Mouse (Mus musculus) CH12.LX (cell line): Measurements from ENCODE around the gene Lrrc74b. TPM values are rescaled to one million over a fixed set of nuclear protein-coding genes. Genes with fewer than 3 reads are reported as not detected.
A peak's percentile ranks its signal among the peaks of the same experiment; 100 is the strongest.

ENCODE experiments used
- DNase-seq: peaks from one replicate; pipeline ENCODE4 v3.0.0-alpha.2; 2013; ENCODE audit errors: extremely low read depth
- H3K27ac ChIP-seq: 2 replicates; pipeline ENCODE4 v1.5.1; 2012; ENCODE audit warnings: low read depth, mild to moderate bottlenecking, control low read depth, moderate library complexity; ENCODE audit not compliant: insufficient read depth
- H3K27me3 ChIP-seq: replicated peaks from 2 replicates; pipeline ENCODE3; 2012; ENCODE audit warnings: inconsistent platforms
- H3K36me3 ChIP-seq, 2 experiments: replicated peaks in 1 of 2; 2 replicates each; pipeline versions ENCODE3 to v1.6.1; 2012; ENCODE audit warnings: inconsistent platforms in 1 of 2, low read length in 1 of 2, mild to moderate bottlenecking in 1 of 2, mixed read lengths in 1 of 2, moderate library complexity in 1 of 2; ENCODE audit not compliant: control insufficient read depth in 1 of 2, insufficient read depth in 1 of 2
- H3K4me1 ChIP-seq, 2 experiments: 2 replicates each; pipeline ENCODE4 v1.6.1; 2012; ENCODE audit warnings: inconsistent platforms in 1 of 2, moderate library complexity in 1 of 2; ENCODE audit not compliant: insufficient read depth in 2 of 2, control insufficient read depth in 1 of 2
- H3K4me2 ChIP-seq: 2 replicates; pipeline ENCODE4 v1.6.1; 2012; ENCODE audit warnings: low read depth, mild to moderate bottlenecking, control low read depth; ENCODE audit not compliant: poor library complexity, insufficient read depth, severe bottlenecking
- H3K4me3 ChIP-seq, 3 experiments: fragments of 150-350 bp in 1 of 3; sonication (generic) in 1 of 3; replicated peaks in 1 of 3; 2 replicates each; pipeline versions ENCODE3 to v1.5.1; 2011 to 2012; ENCODE audit warnings: low read depth in 2 of 3, low read length in 2 of 3, mild to moderate bottlenecking in 2 of 3, moderate library complexity in 2 of 3, control low read depth in 1 of 3, improper control_type of control experiment in 1 of 3, inconsistent platforms in 1 of 3, mixed read lengths in 1 of 3; ENCODE audit not compliant: poor library complexity in 1 of 3
- H3K79me2 ChIP-seq: replicated peaks from 2 replicates; pipeline ENCODE4 v1.6.1; 2012; ENCODE audit warnings: mild to moderate bottlenecking, moderate library complexity; ENCODE audit not compliant: control insufficient read depth, poor library complexity, insufficient read depth, severe bottlenecking; ENCODE audit errors: extremely low read depth
- H3K9ac ChIP-seq: 2 replicates; pipeline ENCODE4 v1.6.1; 2012; ENCODE audit warnings: low read depth, mild to moderate bottlenecking, control low read depth, moderate library complexity; ENCODE audit not compliant: insufficient read depth
- H3K9me3 ChIP-seq: replicated peaks from 2 replicates; pipeline ENCODE3; 2012; ENCODE audit warnings: low read length, inconsistent platforms, mixed read lengths
- CHD1 ChIP-seq: IDR thresholded peaks from 2 replicates; pipeline ENCODE4 v1.6.1; 2012; ENCODE audit warnings: low read depth, low read length, improper control_type of control experiment, inconsistent platforms
- CHD2 ChIP-seq: IDR thresholded peaks from 2 replicates; pipeline ENCODE4 v1.6.1; 2011; ENCODE audit warnings: low read length, improper control_type of control experiment
- CTCF ChIP-seq, 2 experiments: IDR thresholded peaks in 1 of 2; conservative IDR thresholded peaks in 1 of 2; 2 replicates each; pipeline ENCODE4 v1.5.1; 2011 to 2012; ENCODE audit warnings: low read depth in 2 of 2, low read length in 2 of 2, improper control_type of control experiment in 1 of 2, inconsistent platforms in 1 of 2, mild to moderate bottlenecking in 1 of 2, moderate library complexity in 1 of 2
- E2F4 ChIP-seq: IDR thresholded peaks from 2 replicates; pipeline ENCODE4 v1.6.1; 2011; ENCODE audit warnings: low read depth, low read length, improper control_type of control experiment; ENCODE audit not compliant: insufficient replicate concordance
- EP300 ChIP-seq: IDR thresholded peaks from 2 replicates; pipeline ENCODE4 v1.6.1; 2011; ENCODE audit warnings: low read length, improper control_type of control experiment
- ETS1 ChIP-seq: conservative IDR thresholded peaks from 2 replicates; pipeline ENCODE4 v1.6.1; 2012; ENCODE audit warnings: low read depth, mild to moderate bottlenecking, inconsistent platforms, low read length, improper control_type of control experiment, moderate library complexity
- IRF4 ChIP-seq: IDR thresholded peaks from 2 replicates; pipeline ENCODE4 v1.6.1; 2014; ENCODE audit warnings: low read depth, mild to moderate bottlenecking, inconsistent platforms, low read length, improper control_type of control experiment
- JUN ChIP-seq: IDR thresholded peaks from 2 replicates; pipeline ENCODE4 v1.6.1; 2011; ENCODE audit warnings: low read depth, mild to moderate bottlenecking, low read length, improper control_type of control experiment, moderate library complexity; ENCODE audit not compliant: insufficient read depth
- JUND ChIP-seq: conservative IDR thresholded peaks from 2 replicates; pipeline ENCODE4 v1.6.1; 2011; ENCODE audit warnings: low read depth, low read length, improper control_type of control experiment
- KAT2A ChIP-seq: IDR thresholded peaks from 2 replicates; pipeline ENCODE4 v1.6.1; 2012; ENCODE audit warnings: low read length, improper control_type of control experiment, inconsistent platforms; ENCODE audit not compliant: insufficient replicate concordance
- MAX ChIP-seq: IDR thresholded peaks from 2 replicates; pipeline ENCODE4 v1.6.1; 2011; ENCODE audit warnings: low read length, improper control_type of control experiment
- MEF2A ChIP-seq: IDR thresholded peaks from 2 replicates; pipeline ENCODE4 v1.6.1; 2014; ENCODE audit warnings: low read depth, mild to moderate bottlenecking, inconsistent platforms, low read length, improper control_type of control experiment, borderline replicate concordance
- MYC ChIP-seq: IDR thresholded peaks from 2 replicates; pipeline ENCODE4 v1.6.1; 2011; ENCODE audit warnings: low read depth, mild to moderate bottlenecking, improper control_type of control experiment, low read length
- NELFE ChIP-seq: IDR thresholded peaks from 2 replicates; pipeline ENCODE4 v1.6.1; 2011; ENCODE audit warnings: low read depth, low read length, improper control_type of control experiment
- PAX5 ChIP-seq: IDR thresholded peaks from 2 replicates; pipeline ENCODE4 v1.6.1; 2012; ENCODE audit warnings: low read length, inconsistent platforms, mixed read lengths
- POLR2AphosphoS2 ChIP-seq: IDR thresholded peaks from 2 replicates; pipeline ENCODE4 v1.6.1; 2011; ENCODE audit warnings: low read depth, low read length, improper control_type of control experiment
- RAD21 ChIP-seq: IDR thresholded peaks from 2 replicates; pipeline ENCODE4 v1.6.1; 2011; ENCODE audit warnings: low read depth, mild to moderate bottlenecking, low read length, improper control_type of control experiment, moderate library complexity
- RCOR1 ChIP-seq: conservative IDR thresholded peaks from 2 replicates; pipeline ENCODE4 v1.6.1; 2012; ENCODE audit warnings: low read depth, mild to moderate bottlenecking, inconsistent platforms, low read length, improper control_type of control experiment
- SIN3A ChIP-seq: IDR thresholded peaks from 2 replicates; pipeline ENCODE4 v1.6.1; 2012; ENCODE audit warnings: low read length, improper control_type of control experiment, inconsistent platforms
- SMC3 ChIP-seq: IDR thresholded peaks from 2 replicates; pipeline ENCODE4 v1.6.1; 2011; ENCODE audit warnings: low read depth, low read length, improper control_type of control experiment
- TBP ChIP-seq: conservative IDR thresholded peaks from 2 replicates; pipeline ENCODE4 v1.6.1; 2011; ENCODE audit warnings: low read depth, low read length, improper control_type of control experiment
- TCF12 ChIP-seq: IDR thresholded peaks from 2 replicates; pipeline ENCODE4 v1.6.1; 2014; ENCODE audit warnings: low read depth, mild to moderate bottlenecking, inconsistent platforms, low read length, improper control_type of control experiment
- UBTF ChIP-seq: IDR thresholded peaks from 2 replicates; pipeline ENCODE4 v1.6.1; 2012; ENCODE audit warnings: low read depth, mild to moderate bottlenecking, inconsistent platforms, low read length, improper control_type of control experiment, moderate library complexity
- ZMIZ1 ChIP-seq: IDR thresholded peaks from 2 replicates; pipeline ENCODE4 v1.6.1; 2012; ENCODE audit warnings: low read depth, mild to moderate bottlenecking, inconsistent platforms, low read length, improper control_type of control experiment
- dilution Hi-C: fragments of 300-500 bp; cut with MboI; formaldehyde crosslinking; loops from 2 replicates; pipeline ENCODE4 v1.14.3; 2020; ENCODE audit warnings: low sequenced_read_pairs; ENCODE audit not compliant: extremely low pct_unique_long_range_greater_than_20kb, extremely low pct_ligation_motif_present
- in situ Hi-C: fragments of 300-500 bp; cut with MboI; formaldehyde crosslinking; loops from 3 replicates; pipeline ENCODE4 v1.14.3; 2019; ENCODE audit warnings: low sequenced_read_pairs, low pct_ligation_motif_present, low pct_unique_long_range_greater_than_20kb, mixed read lengths
- polyA plus RNA-seq: library from polyadenylated mRNA; unstranded; fragments of >175 nt; gene quantifications from 2 replicates; pipeline ENCODE4 v1.2.1, GENCODE M21; 2012; ENCODE audit warnings: low read depth; ENCODE audit not compliant: insufficient read length
- total RNA-seq, 2 experiments: library from RNA; depleted of rRNA; stranded (reverse); fragments of 300-350 nt in 1 of 2; fragments of >200 nt in 1 of 2; gene quantifications; 2 replicates each; pipeline ENCODE4 v1.2.3; 2012 to 2014

Lrrc74b gene
- total and polyA plus RNA-seq, 3 experiments = 0.17 TPM; not detected in 2

DNA sequence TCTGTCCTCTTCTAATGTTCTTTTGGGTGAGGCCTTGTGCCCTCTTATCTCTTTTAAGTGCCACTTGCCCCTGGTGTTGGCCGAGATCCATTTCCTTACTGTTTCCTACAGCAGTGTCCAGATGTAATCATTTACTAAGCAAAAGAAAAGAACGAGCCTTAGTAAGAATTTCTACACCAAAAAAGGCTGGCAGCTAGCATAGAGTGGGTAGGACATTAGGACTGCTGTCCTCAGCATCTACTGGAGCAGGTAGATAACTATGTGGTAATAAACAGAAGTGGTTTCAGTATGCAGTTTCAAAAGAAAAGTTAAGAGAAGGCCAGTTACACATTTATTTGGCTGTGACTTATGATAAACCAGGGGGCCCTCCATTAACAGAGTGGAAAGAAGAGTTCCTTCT is 50.4 kb downstream of the Lrrc74b start:
- peaks cover 43 to 50% of the 10 kb centered on the region in 2 experiments for H3K36me3 ChIP-seq
- in situ Hi-C loops (no loop called here), dilution Hi-C loops (no loop called here)
- peak overlapping the region; percentile 74 for H3K9ac ChIP-seq
- DNase-seq = no peak
- peaks cover 8% of the 10 kb centered on the region for H3K27me3 ChIP-seq
- H3K4me1 ChIP-seq = peaks cover 7 to 29% of the 10 kb centered on the region in 2 experiments
- H3K9me3 ChIP-seq = no peaks in the 10 kb centered on the region
- TF ChIP-seq E2F4 (no peak), SMC3 (no peak), RAD21 (no peak), UBTF (no peak), MEF2A (no peak), SIN3A (no peak), NELFE (no peak), PAX5 (no peak), CHD2 (no peak), TBP (no peak), MYC (no peak), CTCF (conservative IDR thresholded peaks at IDR 0.05 in 1 of 2, IDR thresholded peaks at IDR 0.05 in 1 of 2; ENCODE audit: low read depth in 2 of 2, low read length in 2 of 2) (no peak), RCOR1 (no peak), JUND (no peak), ZMIZ1 (no peak)
- no peak overlapping the region for H3K27ac ChIP-seq
- H3K79me2 ChIP-seq = peaks cover 5% of the 10 kb centered on the region; the same call in 1 of the 2 replicates
- peak overlapping the region in 1 of 3 experiments; percentile 81 for H3K4me3 ChIP-seq
- peak overlapping the region; percentile 67; the same call in 1 of the 2 replicates for H3K4me2 ChIP-seq

DNA sequence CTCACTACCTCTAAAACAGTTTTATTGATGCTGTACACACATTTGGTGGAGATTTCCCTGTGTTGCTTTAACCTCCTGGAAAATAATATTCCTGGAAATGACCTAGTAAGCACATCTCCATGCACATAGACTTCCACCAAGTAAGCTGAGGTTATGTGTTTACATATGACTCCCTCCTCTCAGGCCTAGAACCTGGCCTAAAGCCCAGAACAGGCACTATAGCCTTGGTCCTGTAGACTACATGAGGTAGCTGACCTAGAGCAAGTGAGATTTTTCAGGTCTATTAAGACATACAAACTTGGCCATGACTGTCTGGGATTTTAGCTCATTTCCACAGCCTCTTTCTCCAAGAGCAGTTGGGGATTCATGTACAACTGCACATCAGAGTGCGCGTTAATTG is 50.9 kb downstream of the Lrrc74b start:
- H3K36me3 ChIP-seq = peaks cover 38 to 44% of the 10 kb centered on the region in 2 experiments
- in situ Hi-C loops = no loop called here
- H3K79me2 ChIP-seq = peaks cover 5% of the 10 kb centered on the region; the same call in 1 of the 2 replicates
- no peak overlapping the region for H3K27ac ChIP-seq
- H3K4me3 ChIP-seq = peak overlapping the region; percentile 63 to 100 (median 81)
- DNase-seq = no peak
- peak overlapping the region; percentile 67 for H3K4me2 ChIP-seq
- dilution Hi-C loops = no loop called here
- H3K4me1 ChIP-seq = peaks cover 7 to 29% of the 10 kb centered on the region in 2 experiments
- H3K27me3 ChIP-seq = peaks cover 14% of the 10 kb centered on the region
- TF ChIP-seq EP300 = no peak
- TF ChIP-seq IRF4 = no peak
- no peak for TF ChIP-seq ETS1
- no peak for TF ChIP-seq CHD1
- no peak for TF ChIP-seq JUN
- TF ChIP-seq KAT2A = no peak
- TF ChIP-seq MYC = no peak
- TF ChIP-seq TCF12 = no peak
- TF ChIP-seq MAX = no peak
- TF ChIP-seq POLR2AphosphoS2 = no peak
- TF ChIP-seq SMC3 = no peak
- peak overlapping the region; percentile 74 for H3K9ac ChIP-seq
- no peaks in the 10 kb centered on the region for H3K9me3 ChIP-seq
